Mouse (Mus musculus) hindbrain, embryonic 15.5 days (tissue): ENCODE measurements at regions not wholly inside any gene's neighbourhood (a gene's known extent, or its start where the extent isn't known, plus 50 kb on each side); places are given as distances from the start of the nearest gene placed in this dataset.
A peak's percentile ranks its signal among the peaks of the same experiment; 100 is the strongest.

Experiments used
- ATAC-seq: fragments of 200-750 bp; cut with Nextera tagmentation; 2 replicates; pipeline ENCODE4 v1.8.0; 2017; ENCODE audit warnings: low read depth, moderate number of reproducible peaks, moderate TSS enrichment; ENCODE audit not compliant: low FRiP score
- H3K27ac ChIP-seq: fragments of 300-500 bp; sonication (generic); replicated peaks from 2 replicates; pipeline ENCODE4 v1.5.1; 2015; ENCODE audit warnings: mild to moderate bottlenecking, inconsistent platforms
- H3K27me3 ChIP-seq: fragments of 300-500 bp; sonication (generic); 2 replicates; pipeline ENCODE4 v1.6.1; 2015; ENCODE audit warnings: control low read depth, inconsistent platforms
- H3K36me3 ChIP-seq: fragments of 300-500 bp; sonication (generic); 2 replicates; pipeline ENCODE4 v1.6.1; 2015; ENCODE audit warnings: control low read depth, inconsistent platforms
- H3K4me1 ChIP-seq: fragments of 300-500 bp; sonication (generic); replicated peaks from 2 replicates; pipeline ENCODE4 v1.6.1; 2015; ENCODE audit warnings: control low read depth, inconsistent platforms
- H3K4me2 ChIP-seq: fragments of 300-500 bp; sonication (generic); 2 replicates; pipeline ENCODE4 v1.6.1; 2015; ENCODE audit warnings: moderate library complexity, mild to moderate bottlenecking, inconsistent platforms
- H3K4me3 ChIP-seq: fragments of 300-500 bp; sonication (generic); 2 replicates; pipeline ENCODE4 v1.5.1; 2015; ENCODE audit warnings: mild to moderate bottlenecking, inconsistent platforms
- H3K9ac ChIP-seq: fragments of 300-500 bp; sonication (generic); 2 replicates; pipeline ENCODE4 v1.6.1; 2015; ENCODE audit warnings: inconsistent platforms
- H3K9me3 ChIP-seq: fragments of 300-500 bp; sonication (generic); 2 replicates; pipeline ENCODE4 v1.6.1; 2016; ENCODE audit warnings: control low read depth, inconsistent platforms
- WGBS: fragments of 180-500 bp; shearing (Covaris S2); methylation state at CpG from one replicate; pipeline ENCODE4 v1.1.7; 2015; 5-methylcytosine and 5-hydroxymethylcytosine counted together

- H3K9ac ChIP-seq: no peak overlapping the region
- H3K27ac ChIP-seq: no peak overlapping the region
- H3K27me3 ChIP-seq: 0 out of 2 replicates have a peak, but pooled peaks cover 2% of the 10 kb centered on the region
- no peak overlapping the region for H3K4me2 ChIP-seq
- ATAC-seq: peak; percentile 89
- no peaks in the 10 kb centered on the region for H3K36me3 ChIP-seq
- H3K4me3 ChIP-seq: no peak overlapping the region
- H3K9me3 ChIP-seq: no peaks in the 10 kb centered on the region
- 53% methylated on average over 8 of the region's 8 CpGs for WGBS
- no peaks in the 10 kb centered on the region for H3K4me1 ChIP-seq
These were observed 96.4 kb downstream of the Grpr start for GRCm38 (mm10) chrX:163452971-163453532.

GRCm38 (mm10) chrX:163405586-163405985, 143.9 kb downstream of the Grpr start:
- no peak for ATAC-seq
- Histone ChIP-seq H3K27ac (no peak overlapping the region), H3K9ac (no peak overlapping the region), H3K9me3 (no peaks in the 10 kb centered on the region), H3K27me3 (no peaks in the 10 kb centered on the region), H3K4me3 (no peak overlapping the region), H3K36me3 (no peaks in the 10 kb centered on the region), H3K4me1 (no peaks in the 10 kb centered on the region), H3K4me2 (no peak overlapping the region)
- WGBS: 59% methylated on average over 3 of the region's 3 CpGs

GRCm38 (mm10) chrX:163386380-163386779, 163.1 kb downstream of the Grpr start:
- H3K36me3 ChIP-seq: no peaks in the 10 kb centered on the region
- no peak for ATAC-seq
- WGBS: 79% methylated on average over 2 of the region's 2 CpGs

More at GRCm38 (mm10) chrX:163386380-163386779, 163.1 kb downstream of the Grpr start:
- Histone ChIP-seq H3K27me3 (no peaks in the 10 kb centered on the region), H3K9me3 (no peaks in the 10 kb centered on the region), H3K4me2 (no peak overlapping the region), H3K27ac (no peak overlapping the region), H3K4me3 (no peak overlapping the region), H3K9ac (no peak overlapping the region), H3K4me1 (no peaks in the 10 kb centered on the region)
